Mouse (Mus musculus) layer of hippocampus, adult 9-10 months (tissue): ENCODE measurements at regions not wholly inside any gene's neighbourhood (a gene's known extent, or its start where the extent isn't known, plus 50 kb on each side); places are given as distances from the start of the nearest gene placed in this dataset.
"Not testable (repeated sequence)": the region's sequence is repeated elsewhere in the genome, so short reads cannot be mapped to it uniquely, and the experiment has no call there.

ENCODE experiments used
- DNase-seq: peaks from one replicate; pipeline ENCODE4 v3.0.0; 2022; ENCODE audit warnings: low spot score

DNA sequence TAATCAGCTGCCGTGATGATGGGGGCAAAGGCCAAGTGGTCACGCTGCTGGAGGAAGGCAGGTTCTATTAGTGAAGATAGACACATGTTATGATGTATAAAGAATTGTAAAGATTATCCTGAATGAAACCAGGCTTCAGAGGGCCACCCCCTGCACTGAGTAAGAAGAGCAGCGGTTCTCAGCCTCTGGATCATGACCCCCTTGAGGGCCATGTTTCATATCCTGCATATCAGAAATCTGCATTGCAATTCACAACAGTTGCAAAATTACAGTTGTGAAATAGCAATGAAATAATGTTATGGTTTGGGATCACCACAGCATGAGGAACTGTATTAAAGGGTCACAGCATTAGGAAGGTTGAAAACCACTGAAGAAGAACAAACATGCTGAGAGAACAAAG is 162.5 kb upstream of the Zranb2 start:
- DNase-seq: no peak

DNA sequence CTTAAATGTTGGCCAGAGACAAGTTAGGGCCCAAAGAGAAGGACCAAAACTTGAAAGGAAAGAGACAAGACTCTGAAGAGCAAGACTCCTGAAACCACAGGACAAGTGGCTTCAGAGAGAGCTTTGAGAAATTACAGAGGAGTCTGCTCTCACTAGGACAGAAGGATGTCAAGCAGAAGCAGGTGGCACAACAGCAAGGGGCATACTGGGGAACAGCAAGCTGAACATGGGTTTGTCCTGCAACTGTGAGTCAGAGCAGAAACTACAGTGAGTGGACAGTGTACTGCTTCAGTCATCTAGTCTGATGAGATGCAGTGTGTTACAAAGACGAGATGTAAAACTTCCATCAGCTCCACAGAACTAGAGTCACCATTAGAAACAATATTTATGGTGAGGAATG is 160.6 kb upstream of the Zranb2 start:
- no peak for DNase-seq

DNA sequence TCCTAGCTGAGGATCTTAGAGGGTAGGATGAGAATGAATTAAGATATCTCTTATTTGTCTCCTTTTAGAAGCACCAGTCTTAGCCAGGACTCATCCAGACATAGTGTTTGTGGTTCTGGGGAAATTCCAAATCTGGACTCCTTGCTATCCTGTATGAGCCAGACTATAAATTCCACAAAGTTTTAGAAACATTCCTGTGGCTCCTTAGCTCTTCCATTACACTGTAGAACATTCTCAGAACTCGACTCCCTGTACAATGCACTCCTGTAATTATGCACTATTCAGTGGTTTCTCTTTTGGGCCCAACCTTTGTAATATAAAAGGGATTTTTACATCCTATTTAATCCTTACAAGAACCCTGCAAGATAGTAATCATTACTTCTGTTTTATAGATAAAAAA is 159.8 kb upstream of the Zranb2 start:
- no peak for DNase-seq

DNA sequence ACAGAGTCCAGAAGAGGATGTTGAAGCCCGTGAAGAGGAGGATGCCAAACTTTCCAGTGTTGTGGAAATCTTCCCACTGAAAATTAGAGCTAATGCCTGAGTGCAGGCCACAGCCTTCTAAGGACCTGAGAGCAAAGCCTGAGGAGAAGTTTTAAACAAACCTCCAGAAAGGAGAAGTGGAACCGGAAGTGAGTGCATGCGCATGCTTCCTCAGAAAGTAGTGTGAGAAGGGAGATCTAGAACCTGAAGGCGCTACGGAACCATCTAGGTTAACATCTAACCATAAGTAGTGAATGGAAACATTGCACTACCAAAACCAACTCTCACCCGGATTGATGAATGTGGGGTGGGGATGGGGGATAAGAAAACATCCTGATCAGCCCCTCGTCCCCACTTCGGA is 156.4 kb upstream of the Zranb2 start:
- DNase-seq: no peak

DNA sequence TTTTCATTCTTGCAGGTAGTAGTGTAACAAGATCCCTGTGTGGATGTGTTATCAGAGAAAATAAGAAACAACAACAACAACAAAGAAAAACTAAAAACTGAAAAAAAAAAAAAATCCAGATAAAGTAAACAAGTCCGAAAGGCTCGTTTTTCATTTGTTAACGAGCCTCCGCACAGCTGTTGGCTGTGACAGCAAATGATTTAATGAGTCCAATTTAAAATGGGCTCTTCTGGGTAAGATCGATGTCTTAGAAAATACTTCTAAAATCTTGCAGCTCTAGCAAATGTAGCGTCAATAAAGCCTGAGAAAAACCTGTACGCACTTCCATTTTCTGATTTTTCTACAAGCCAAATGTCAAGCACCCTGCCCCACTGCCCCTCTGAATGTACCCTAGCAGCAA is 155.8 kb upstream of the Zranb2 start:
- no peak for DNase-seq

DNA sequence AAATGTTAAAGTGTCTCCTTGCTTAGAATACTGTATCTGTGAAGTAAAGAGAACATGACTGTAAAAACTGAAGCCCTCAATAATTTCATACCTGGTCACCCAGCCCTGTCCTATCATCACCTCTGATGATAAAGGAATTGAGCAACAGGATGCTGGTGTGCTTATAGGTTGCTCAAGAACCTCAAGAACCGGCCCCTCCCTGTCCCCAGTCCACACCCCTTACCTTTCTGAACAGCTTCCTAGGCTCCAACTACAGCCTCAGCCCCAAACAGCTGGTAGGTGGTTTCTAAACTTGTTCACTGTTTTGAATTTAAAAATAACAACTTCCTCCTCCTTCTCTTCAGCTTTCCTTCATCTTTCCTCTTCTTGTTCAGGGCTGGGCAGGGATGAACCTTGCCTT is 142.1 kb upstream of the Zranb2 start:
- no peak for DNase-seq

DNA sequence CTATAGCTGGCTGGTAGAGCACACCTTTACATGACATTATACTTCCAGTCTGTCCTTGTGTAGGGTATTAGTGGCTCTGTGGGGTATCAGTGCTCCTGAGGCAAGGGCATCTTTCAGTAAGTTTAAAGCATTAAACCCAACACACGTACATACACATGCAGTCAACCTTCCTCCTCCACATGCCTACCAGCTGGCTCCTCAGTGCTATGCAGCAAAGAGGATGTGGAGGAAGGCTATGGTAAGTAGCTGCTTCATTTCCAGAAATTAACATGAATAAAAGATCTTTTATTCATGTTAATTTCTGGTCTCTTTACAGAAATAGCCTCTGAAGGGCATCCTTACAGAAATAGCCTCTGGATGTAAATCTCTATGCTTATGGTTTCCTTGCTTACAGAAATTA is 140.1 kb upstream of the Zranb2 start:
- no peak for DNase-seq

DNA sequence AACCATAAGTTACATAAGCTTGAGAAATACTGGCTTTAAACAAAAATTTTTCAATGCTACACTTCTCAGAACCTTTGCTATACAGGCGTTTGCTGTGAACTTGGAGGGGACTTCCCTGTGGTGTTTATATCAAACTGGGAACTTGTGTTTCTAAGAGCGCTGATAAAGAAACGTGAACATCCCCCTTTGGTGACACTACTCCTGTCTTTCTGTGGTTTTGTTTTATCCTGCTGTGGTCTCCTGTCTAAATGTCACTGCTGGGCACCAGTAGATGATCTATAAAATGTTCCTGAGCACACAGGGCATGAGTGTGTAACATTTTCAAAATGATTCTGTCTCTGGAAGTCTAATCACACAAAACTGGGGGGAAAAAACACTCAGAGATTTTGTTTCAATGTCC is 134.1 kb upstream of the Zranb2 start:
- no peak for DNase-seq

DNA sequence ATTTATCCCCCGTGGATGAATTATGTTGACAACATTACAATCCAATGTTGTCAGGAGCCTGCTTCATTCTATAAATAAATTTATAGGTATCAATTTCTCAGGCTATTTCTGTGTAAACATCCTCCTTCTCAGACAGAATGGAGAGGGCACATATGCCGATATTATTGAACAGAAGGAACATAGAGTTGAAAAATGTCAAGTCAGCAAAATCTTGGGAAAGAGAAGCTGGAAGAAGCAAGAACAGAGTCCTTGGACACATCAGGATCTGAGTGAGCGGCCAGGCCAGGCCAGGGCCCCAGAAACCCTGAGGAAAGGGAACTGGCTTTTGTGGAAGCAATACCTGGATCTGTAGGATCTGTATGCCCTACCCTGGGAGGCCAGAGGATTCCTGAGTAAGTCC is 129.9 kb upstream of the Zranb2 start:
- DNase-seq: no peak

DNA sequence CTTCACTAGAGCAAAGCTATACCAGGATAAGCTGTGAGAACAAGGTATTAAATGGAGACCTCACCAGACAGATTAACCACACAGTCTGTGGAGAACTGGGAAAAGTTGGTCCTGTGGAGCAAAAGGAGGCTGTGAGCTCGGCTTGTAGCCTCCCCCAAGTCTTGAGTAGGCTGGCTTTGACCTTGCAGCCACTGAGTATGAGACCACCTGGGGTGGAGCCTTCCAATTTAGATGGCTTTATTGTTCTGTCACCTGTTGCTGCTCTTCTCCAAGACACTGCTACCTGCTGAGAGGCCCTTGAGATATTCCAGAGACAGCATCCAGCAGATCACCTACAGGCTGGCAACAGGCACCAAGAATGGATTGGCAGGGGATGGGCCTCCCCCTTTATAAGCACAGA is 110.5 kb upstream of the Zranb2 start:
- not testable (repeated sequence) for DNase-seq

DNA sequence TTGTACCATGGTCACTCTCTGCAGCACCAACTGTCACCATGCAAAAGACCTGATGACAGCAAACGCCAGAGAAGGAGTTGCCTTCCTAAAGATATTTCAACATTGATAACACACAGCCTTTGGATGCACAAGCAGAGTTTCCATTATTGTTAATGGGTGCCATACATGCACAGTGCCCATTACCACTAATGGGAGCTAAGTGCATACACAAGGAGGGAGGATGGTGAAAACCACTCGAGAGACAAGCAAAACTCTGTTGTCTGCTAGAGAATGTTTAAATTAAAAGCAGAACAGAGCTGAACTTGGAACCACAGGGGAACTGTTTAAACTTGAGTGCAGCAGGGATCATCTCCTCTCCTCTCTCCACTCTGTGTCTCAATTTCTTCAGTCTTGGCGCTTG is 107.2 kb upstream of the Zranb2 start:
- no peak for DNase-seq

DNA sequence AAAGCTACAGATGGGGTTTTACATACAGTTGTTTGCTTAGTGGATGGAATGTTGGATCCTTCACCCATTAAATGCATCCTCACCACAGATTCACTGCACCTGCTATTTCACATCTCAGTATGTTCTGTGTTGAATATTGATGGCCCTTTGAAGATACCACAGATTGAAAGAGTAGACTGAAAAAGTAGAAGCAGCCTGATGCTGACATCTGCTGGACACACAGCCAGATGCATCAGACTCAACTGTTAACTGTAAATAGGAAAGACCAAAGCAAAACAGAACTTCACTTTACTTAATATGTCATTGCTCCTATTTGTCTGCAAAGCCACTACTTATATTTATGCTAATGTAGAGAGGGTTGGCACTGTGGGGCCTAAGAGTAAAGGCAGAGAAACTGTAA is 84.2 kb upstream of the Zranb2 start:
- peak; percentile 55 for DNase-seq

DNA sequence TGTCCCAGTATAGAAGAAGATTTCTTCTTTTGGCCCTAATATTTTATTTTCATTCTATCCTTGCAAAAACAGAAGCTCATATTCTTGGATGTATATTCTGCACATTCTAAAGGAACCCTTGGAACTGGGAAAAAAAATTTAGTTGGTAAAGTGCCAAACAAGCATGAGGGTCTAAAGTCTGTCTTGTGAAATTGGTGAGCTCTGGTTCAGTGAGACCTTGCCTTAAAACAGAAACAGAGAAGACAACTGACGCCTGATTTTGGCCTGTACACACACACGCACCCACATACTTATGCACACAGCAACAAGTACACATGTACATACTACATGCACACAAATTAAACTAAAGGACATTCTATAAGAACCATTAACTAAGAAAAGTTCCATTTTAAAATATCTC is 62.4 kb upstream of the Zranb2 start:
- DNase-seq: no peak

DNA sequence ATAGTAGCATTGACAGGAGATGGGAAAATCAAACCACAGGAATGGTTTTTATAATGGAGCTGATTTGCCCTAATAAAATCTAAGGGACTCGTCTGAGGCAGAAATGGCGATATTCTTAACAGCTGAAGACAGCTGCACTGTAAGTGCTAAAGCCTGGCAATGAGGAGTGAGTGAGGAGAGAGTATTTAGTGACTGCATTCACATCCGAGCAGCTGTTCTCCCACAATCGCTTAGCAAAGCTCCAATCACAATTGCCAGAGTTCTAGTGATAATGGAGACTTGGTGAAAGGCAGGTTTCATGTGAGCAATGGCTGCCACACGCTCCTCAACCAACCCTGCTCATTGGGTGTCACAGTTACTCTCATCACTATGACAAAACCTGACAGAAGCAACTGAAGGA is 61.3 kb upstream of the Zranb2 start:
- no peak for DNase-seq

DNA sequence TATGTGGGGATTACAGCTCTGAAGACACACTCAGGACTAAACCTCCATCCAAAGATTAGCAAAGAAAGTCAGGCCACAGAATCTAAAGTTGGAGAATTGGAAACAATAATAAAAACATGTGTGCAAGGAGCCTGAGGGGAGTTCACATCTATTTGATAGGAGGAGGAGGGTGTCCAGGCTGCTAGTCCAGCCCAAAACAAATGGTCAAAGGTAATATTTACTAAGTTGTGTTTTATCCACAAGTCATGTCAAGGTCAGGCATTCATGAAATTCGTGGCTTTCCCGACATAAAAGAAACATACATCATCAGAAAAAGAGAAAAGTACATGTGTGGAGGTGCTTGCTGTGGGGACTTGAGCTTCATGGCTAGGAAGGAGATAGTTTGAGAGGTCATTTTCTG is 56.2 kb upstream of the Zranb2 start:
- DNase-seq: no peak
